8 mouse cellular contexts compared by ENCODE assay signal in genomic region chr8:79638001-79638706, GRCm38 (mm10). TPM values are rescaled to one million over a fixed set of nuclear protein-coding genes. Genes with fewer than 3 reads are reported as not detected.
A peak's percentile ranks its signal among the peaks of the same experiment; 100 is the strongest.
DNase-seq lines count a peak whose midpoint lies in the region; ATAC-seq and TF ChIP-seq lines count a peak whose summit lies in the region.

No protein-coding gene starts in this region.

- ATAC-seq in cerebellum, adult (ENCODE audit: insufficient number of reproducible peaks, low FRiP score, low TSS enrichment): no peak
- ATAC-seq in hindbrain, embryonic 12.5 days (ENCODE audit: low FRiP score): no peak
- no peak for ATAC-seq in liver, embryonic 15.5 days (ENCODE audit: insufficient read depth)

- peak; percentile 29 for DNase-seq in cerebellum, adult 11 months
- no peak for DNase-seq in spleen, adult 2 months (ENCODE audit: low read depth in 1 of 2, low spot score in 2 of 2)
- DNase-seq in spleen, postnatal 36 days (ENCODE audit: low spot score in 2 of 2): no peak
- no peak for DNase-seq in adrenal gland, postnatal 10 days
- DNase-seq in spleen, adult 18-20 months: no peak

- peaks cover 7% of the 10 kb centered on the region for H3K4me1 ChIP-seq in spleen, adult 2 months (ENCODE audit: control insufficient read depth, insufficient read depth, insufficient read length)
- H3K4me1 ChIP-seq in hindbrain, embryonic 12.5 days: peaks cover 22% of the 10 kb centered on the region
- peaks cover 25% of the 10 kb centered on the region for H3K4me1 ChIP-seq in liver, embryonic 15.5 days (replicated peaks)

- H3K9me3 ChIP-seq in hindbrain, embryonic 12.5 days (replicated peaks): no peaks in the 10 kb centered on the region
- no peaks in the 10 kb centered on the region for H3K9me3 ChIP-seq in liver, embryonic 15.5 days (replicated peaks)

- no peaks in the 10 kb centered on the region for H3K27me3 ChIP-seq in spleen, adult 2 months (ENCODE audit: control insufficient read depth, insufficient read depth, low read length)
- no peaks in the 10 kb centered on the region for H3K27me3 ChIP-seq in hindbrain, embryonic 12.5 days
- no peaks in the 10 kb centered on the region for H3K27me3 ChIP-seq in liver, embryonic 15.5 days

- H3K4me3 ChIP-seq in spleen, adult 2 months (ENCODE audit: extremely low read depth, insufficient read depth, insufficient read length): peak overlapping the region; percentile 72
- peak overlapping the region; percentile 94 for H3K4me3 ChIP-seq in hindbrain, embryonic 12.5 days
- peak overlapping the region; percentile 94 for H3K4me3 ChIP-seq in liver, embryonic 15.5 days (replicated peaks)

- WGBS in spleen, adult 2 months: 3% methylated on average over 11 of the region's 11 CpGs
- WGBS in hindbrain, embryonic 12.5 days: 13% methylated on average over 11 of the region's 11 CpGs
- WGBS in liver, embryonic 15.5 days (ENCODE audit: insufficient replicate concordance): 5% methylated on average over 11 of the region's 11 CpGs

- TF ChIP-seq POLR2A in spleen, adult 2 months (IDR thresholded peaks at IDR 0.05; ENCODE audit: low read depth, low read length): no peak

- H3K9ac ChIP-seq in hindbrain, embryonic 12.5 days: peak overlapping the region; percentile 79; the same call in 1 of the 2 replicates
- peak overlapping the region; percentile 68 for H3K9ac ChIP-seq in liver, embryonic 15.5 days

- H3K27ac ChIP-seq in spleen, adult 2 months (ENCODE audit: insufficient read depth, low read length): 0 out of 2 replicates have a peak overlapping the region, but pooled peaks have one; percentile 87
- H3K27ac ChIP-seq in hindbrain, embryonic 12.5 days: peak overlapping the region; percentile 96
- H3K27ac ChIP-seq in liver, embryonic 15.5 days (replicated peaks): peak overlapping the region; percentile 97

- H3K4me2 ChIP-seq in hindbrain, embryonic 12.5 days (replicated peaks): peak overlapping the region; percentile 73
- peak overlapping the region; percentile 76 for H3K4me2 ChIP-seq in liver, embryonic 15.5 days

- no peak for TF ChIP-seq CTCF in spleen, adult 2 months (IDR thresholded peaks at IDR 0.05; ENCODE audit: extremely low read depth, insufficient read depth, insufficient read length, insufficient replicate concordance)

- H3K36me3 ChIP-seq in spleen, adult 2 months (ENCODE audit: control insufficient read depth, insufficient read depth, low read length): no peaks in the 10 kb centered on the region
- no peaks in the 10 kb centered on the region for H3K36me3 ChIP-seq in hindbrain, embryonic 12.5 days
- 0 out of 2 replicates have a peak, but pooled peaks cover 3% of the 10 kb centered on the region for H3K36me3 ChIP-seq in liver, embryonic 15.5 days (replicated peaks)

RNA-seq across cellular contexts. Expression of gene Otud4, which starts 1.3 kb away (rescaled TPM):
- 20.9 and 27.0 TPM in 2 replicates for polyA plus RNA-seq in spleen, adult 2 months (2012; rRNA removed)
- 18.4 and 19.3 TPM in 2 replicates for polyA plus RNA-seq in hindbrain, embryonic 12.5 days (2016; fragmentation: Nextera tagmentation; extraction: Ambion mirVana)
- 5.8 and 7.3 TPM in 2 replicates for polyA plus RNA-seq in liver, embryonic 15.5 days (2015; fragmentation: Nextera tagmentation; extraction: Ambion mirVana)
- 10 to 100 TPM; 40.1 to 44.6 TPM for total RNA-seq in adrenal gland, postnatal 10 days (2021)
